Mouse (Mus musculus): ENCODE measurements around the gene Gm13271. TPM values are rescaled to one million over a fixed set of nuclear protein-coding genes. Genes with fewer than 3 reads are reported as not detected.
"Not testable (repeated sequence)": the region's sequence is repeated elsewhere in the genome, so short reads cannot be mapped to it uniquely, and the experiment has no call there.

The Gm13271 gene
- polyA plus RNA-seq (2012; rRNA removed), result not detected in 2 replicates
- not detected in 2 replicates for polyA plus RNA-seq (2014; fragmentation: Nextera tagmentation; extraction: Ambion mirVana)

DNA sequence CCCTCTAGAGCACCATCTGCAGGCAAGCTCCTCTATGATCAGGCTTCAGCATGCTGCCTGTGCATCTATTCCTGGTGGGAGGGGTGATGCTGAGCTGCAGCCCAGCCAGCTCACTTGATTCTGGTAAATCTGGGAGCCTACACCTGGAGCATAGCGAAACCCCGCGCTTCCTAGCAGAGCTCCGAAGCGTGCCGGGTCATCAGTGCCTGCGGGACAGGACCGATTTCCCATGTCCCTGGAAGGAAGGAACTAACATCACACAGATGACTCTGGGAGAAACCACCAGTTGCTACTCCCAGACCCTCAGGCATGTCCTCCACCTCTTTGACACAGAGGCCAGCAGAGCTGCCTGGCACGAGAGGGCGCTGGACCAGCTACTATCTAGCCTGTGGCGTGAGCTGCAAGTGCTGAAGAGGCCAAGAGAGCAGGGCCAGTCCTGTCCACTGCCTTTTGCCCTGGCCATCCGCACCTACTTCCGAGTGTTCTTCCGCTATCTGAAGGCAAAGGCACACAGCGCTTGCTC is at the start of gene Gm13271:
Gm13271 (plus strand) TSS at position 51 of the 523 bp plus-strand sequence.
- H3K27ac ChIP-seq (replicated peaks; ENCODE audit: low read depth, low read length); H3K4me1 ChIP-seq (ENCODE audit: control insufficient read depth, insufficient read depth, low read length); H3K4me3 ChIP-seq (replicated peaks; ENCODE audit: low read length); DNase-seq (ENCODE audit: low spot score); H3K9ac ChIP-seq (ENCODE audit: low read depth, low read length, severe bottlenecking); H3K4me2 ChIP-seq (replicated peaks; ENCODE audit: low read depth, low read length, severe bottlenecking); H3K27me3 ChIP-seq (ENCODE audit: control insufficient read depth, insufficient read depth, low read length); H3K9me3 ChIP-seq (ENCODE audit: control insufficient read depth, low read length); ATAC-seq (ENCODE audit: low FRiP score, low read depth); H3K36me3 ChIP-seq (ENCODE audit: control insufficient read depth, insufficient read depth, low read length): not testable (repeated sequence)
- 75% methylated on average over 14 of the region's 15 CpGs for WGBS

DNA sequence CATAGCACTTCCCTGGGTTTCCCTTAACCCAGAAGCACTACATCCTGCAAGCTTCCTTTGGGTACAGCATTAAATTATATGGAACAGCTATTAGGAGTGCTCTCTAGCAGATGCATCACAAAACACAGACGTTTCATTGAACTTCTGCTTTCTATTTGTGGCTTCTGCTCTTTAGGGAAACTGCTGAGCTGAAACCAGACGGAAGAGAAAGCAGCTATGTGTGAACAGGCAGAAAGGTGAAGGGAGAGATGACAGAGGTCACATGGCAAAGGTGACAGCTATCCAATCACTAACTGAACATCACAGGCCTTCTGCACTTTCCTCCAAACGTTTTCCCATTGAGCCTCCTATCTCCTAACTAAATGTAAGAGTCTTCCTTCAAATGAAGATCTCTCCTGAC is 48.7 kb upstream of the Gm13271 start:
- DNase-seq (ENCODE audit: low spot score), result no peak
- Histone ChIP-seq H3K9me3 (ENCODE audit: control insufficient read depth, low read length) (no peaks in the 10 kb centered on the region), H3K4me2 (replicated peaks; ENCODE audit: low read depth, low read length, severe bottlenecking) (no peak overlapping the region), H3K4me3 (replicated peaks; ENCODE audit: low read length) (no peak overlapping the region), H3K36me3 (ENCODE audit: control insufficient read depth, insufficient read depth, low read length) (no peaks in the 10 kb centered on the region), H3K27ac (replicated peaks; ENCODE audit: low read depth, low read length) (no peak overlapping the region), H3K4me1 (ENCODE audit: control insufficient read depth, insufficient read depth, low read length) (no peaks in the 10 kb centered on the region), H3K9ac (ENCODE audit: low read depth, low read length, severe bottlenecking) (no peak overlapping the region), H3K27me3 (ENCODE audit: control insufficient read depth, insufficient read depth, low read length) (no peaks in the 10 kb centered on the region)
- no peak for TF ChIP-seq POLR2A (IDR thresholded peaks at IDR 0.05; ENCODE audit: borderline replicate concordance, extremely low read depth, insufficient read depth, insufficient read length)
- 29% methylated on average over 3 of the region's 3 CpGs for WGBS
- ATAC-seq (ENCODE audit: low FRiP score, low read depth), result no peak

DNA sequence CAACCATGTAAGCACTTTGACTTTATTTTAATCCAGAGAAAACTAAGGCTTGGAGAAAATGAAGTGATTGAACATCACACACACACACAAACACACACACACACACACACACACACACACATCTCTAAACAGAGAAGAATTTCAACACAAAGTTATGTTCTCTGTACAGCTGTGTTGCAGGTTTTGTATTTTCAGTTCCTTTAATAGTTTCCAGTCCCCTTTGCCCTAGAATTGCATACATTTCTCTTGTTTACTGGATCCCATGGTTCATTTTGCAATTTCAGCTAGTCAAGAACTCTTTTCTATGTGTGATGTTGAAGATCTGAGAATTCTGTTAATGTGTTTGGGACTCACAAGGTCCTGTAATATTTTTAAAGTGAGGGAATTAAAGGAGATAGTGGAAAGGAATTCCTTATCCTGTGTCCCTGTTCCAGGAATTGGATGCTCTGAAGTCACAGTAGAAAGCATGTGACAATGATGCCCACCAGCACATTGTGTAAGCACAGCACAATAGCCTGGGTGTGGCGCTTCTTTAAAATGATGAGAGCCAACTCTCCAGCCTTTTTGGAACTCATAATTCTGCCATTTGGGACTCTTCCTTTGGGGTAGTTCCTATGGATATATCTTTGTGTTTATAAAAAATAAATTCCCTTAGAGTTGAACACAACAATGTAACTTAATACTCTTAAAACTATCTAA is 47.4 kb upstream of the Gm13271 start:
- Histone ChIP-seq H3K9ac (ENCODE audit: low read depth, low read length, severe bottlenecking) (no peak overlapping the region), H3K27me3 (ENCODE audit: control insufficient read depth, insufficient read depth, low read length) (no peaks in the 10 kb centered on the region), H3K36me3 (ENCODE audit: control insufficient read depth, insufficient read depth, low read length) (no peaks in the 10 kb centered on the region), H3K4me2 (replicated peaks; ENCODE audit: low read depth, low read length, severe bottlenecking) (no peak overlapping the region), H3K4me3 (replicated peaks; ENCODE audit: low read length) (no peak overlapping the region), H3K4me1 (ENCODE audit: control insufficient read depth, insufficient read depth, low read length) (no peaks in the 10 kb centered on the region), H3K27ac (replicated peaks; ENCODE audit: low read depth, low read length) (no peak overlapping the region), H3K9me3 (ENCODE audit: control insufficient read depth, low read length) (no peaks in the 10 kb centered on the region)
- 94% methylated on average over 1 of the region's 1 CpGs for WGBS
- TF ChIP-seq POLR2A (IDR thresholded peaks at IDR 0.05; ENCODE audit: borderline replicate concordance, extremely low read depth, insufficient read depth, insufficient read length), result no peak
- DNase-seq (ENCODE audit: low spot score) (no peak), ATAC-seq (ENCODE audit: low FRiP score, low read depth) (no peak)

DNA sequence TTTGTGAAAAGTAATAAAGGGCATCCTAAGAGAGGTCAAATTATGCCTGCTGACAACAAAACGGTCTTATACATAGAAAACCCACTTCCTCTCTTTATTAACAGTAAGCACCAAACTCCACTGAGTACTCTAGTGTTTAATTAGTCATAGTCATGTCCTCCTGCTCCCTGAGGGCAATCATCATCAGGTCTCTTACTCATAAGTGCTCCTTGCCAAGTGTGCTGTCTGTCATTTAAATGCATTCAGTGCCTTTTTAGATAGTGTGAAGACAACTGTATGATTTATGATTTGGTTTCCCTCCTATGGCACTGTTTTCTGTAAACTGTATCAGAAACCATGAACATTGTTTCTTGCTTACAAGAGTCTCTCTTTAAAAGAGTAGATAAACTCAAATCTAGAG is 40.4 kb upstream of the Gm13271 start:
- DNase-seq (ENCODE audit: low spot score) (peak; percentile 4), ATAC-seq (ENCODE audit: low FRiP score, low read depth) (no peak)
- H3K9ac ChIP-seq (ENCODE audit: low read depth, low read length, severe bottlenecking), result no peak overlapping the region
- no peak overlapping the region for H3K4me2 ChIP-seq (replicated peaks; ENCODE audit: low read depth, low read length, severe bottlenecking)
- WGBS, result 72% methylated on average over 1 of the region's 1 CpGs
- peaks cover 12% of the 10 kb centered on the region; the same call in 1 of the 2 replicates for H3K4me1 ChIP-seq (ENCODE audit: control insufficient read depth, insufficient read depth, low read length)
- peaks cover 48% of the 10 kb centered on the region for H3K36me3 ChIP-seq (ENCODE audit: control insufficient read depth, insufficient read depth, low read length)
- H3K9me3 ChIP-seq (ENCODE audit: control insufficient read depth, low read length), result no peaks in the 10 kb centered on the region
- TF ChIP-seq POLR2A (IDR thresholded peaks at IDR 0.05; ENCODE audit: borderline replicate concordance, extremely low read depth, insufficient read depth, insufficient read length), result no peak
- H3K4me3 ChIP-seq (replicated peaks; ENCODE audit: low read length), result no peak overlapping the region
- no peaks in the 10 kb centered on the region for H3K27me3 ChIP-seq (ENCODE audit: control insufficient read depth, insufficient read depth, low read length)
- H3K27ac ChIP-seq (replicated peaks; ENCODE audit: low read depth, low read length), result no peak overlapping the region

DNA sequence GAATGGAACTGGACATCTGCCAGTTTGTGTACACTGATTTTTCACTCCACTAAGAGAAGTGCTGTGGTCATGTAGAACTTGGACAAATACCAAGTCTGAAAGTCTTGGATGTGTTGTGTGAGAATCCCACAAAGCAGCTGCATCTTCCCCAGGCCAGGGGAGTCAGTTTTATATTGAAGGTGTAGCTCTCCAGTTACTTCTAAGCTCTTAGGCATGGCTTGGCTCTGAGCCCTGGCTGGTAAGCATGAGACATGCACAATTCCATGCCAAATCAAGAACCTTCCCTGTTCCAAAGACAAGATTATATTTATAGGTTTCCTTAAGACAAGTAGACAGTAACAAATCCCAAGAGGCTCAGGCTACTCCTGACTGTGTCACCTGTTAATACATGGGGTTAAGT is 39.6 kb upstream of the Gm13271 start:
- Histone ChIP-seq H3K27me3 (ENCODE audit: control insufficient read depth, insufficient read depth, low read length) (no peaks in the 10 kb centered on the region), H3K4me2 (replicated peaks; ENCODE audit: low read depth, low read length, severe bottlenecking) (no peak overlapping the region), H3K9ac (ENCODE audit: low read depth, low read length, severe bottlenecking) (no peak overlapping the region), H3K4me3 (replicated peaks; ENCODE audit: low read length) (no peak overlapping the region), H3K27ac (replicated peaks; ENCODE audit: low read depth, low read length) (no peak overlapping the region), H3K4me1 (ENCODE audit: control insufficient read depth, insufficient read depth, low read length) (peaks cover 14% of the 10 kb centered on the region), H3K36me3 (ENCODE audit: control insufficient read depth, insufficient read depth, low read length) (peaks cover 50% of the 10 kb centered on the region), H3K9me3 (ENCODE audit: control insufficient read depth, low read length) (no peaks in the 10 kb centered on the region)
- ATAC-seq (ENCODE audit: low FRiP score, low read depth) (no peak), DNase-seq (ENCODE audit: low spot score) (peak; percentile 9)
- no peak for TF ChIP-seq POLR2A (IDR thresholded peaks at IDR 0.05; ENCODE audit: borderline replicate concordance, extremely low read depth, insufficient read depth, insufficient read length)

Measured in limb, embryonic 14.5 days (tissue).